Mouse (Mus musculus): ENCODE data around the gene Tut7. TPM values are rescaled to one million over a fixed set of nuclear protein-coding genes. Genes with fewer than 3 reads are reported as not detected.

Gene Tut7
- total RNA-seq, 2 experiments from 2014 or later = 66.2 to 70.8 TPM

Other genes with a start within 250 kb of the Tut7 start
- gene Agtpbp1, start 237.9 kb downstream of the Tut7 start, total RNA-seq (2021) = 100 to 1,000 TPM; 329 to 336 TPM
- 100 to 1,000 TPM; 129 to 143 TPM for gene Naa35, start 237.9 kb downstream of the Tut7 start, total RNA-seq (2021)
- 10 to 100 TPM; 15.5 to 16.5 TPM for gene Golm1, start 147.3 kb downstream of the Tut7 start, total RNA-seq (2021)
- gene 4921517D22Rik, start 129.0 kb downstream of the Tut7 start, total RNA-seq (2021) = not detected
- under 1 TPM; 0.46 to 0.48 TPM for gene Spata31d1a, start 112.8 kb downstream of the Tut7 start, total RNA-seq (2021)
- gene Spata31d1b, start 110.9 kb downstream of the Tut7 start, total RNA-seq (2021) = not detected
- gene Spata31d1d, start 91.4 kb downstream of the Tut7 start, total RNA-seq (2021) = under 1 TPM in 1 of 2 experiments, not detected in 1; 0.08 TPM
- gene 1700014D04Rik, start 76.4 kb downstream of the Tut7 start, total RNA-seq (2021) = under 1 TPM; 0.18 to 0.42 TPM
- 10 to 100 TPM; 74.4 to 76.6 TPM for gene Isca1, start 53.3 kb downstream of the Tut7 start, total RNA-seq (2021)
- gene Gm49354, start 40.9 kb downstream of the Tut7 start, total RNA-seq (2021) = not detected